ENCODE assay signal across 18 mouse cellular contexts in genomic region chr14:55677615-55678014, GRCm38 (mm10). TPM values are rescaled to one million over a fixed set of nuclear protein-coding genes. Genes with fewer than 3 reads are reported as not detected.
"Had no signal": no experiment of that assay in that cellular context is flagged by ENCODE, and none has a peak within 500 bp of the region (broad histone marks: within the 10 kb centered on the region; RNA-seq: fewer than 3 reads in every experiment).

No protein-coding gene starts in this region.

- H3K4me2 ChIP-seq: lung, embryonic 15.5 days; midbrain, embryonic 11.5 days; midbrain, embryonic 13.5 days; midbrain, embryonic 15.5 days; neural tube, embryonic 12.5 days had no signal

- H3K27ac ChIP-seq: liver, embryonic 14.5 days; lung, embryonic 15.5 days; macrophage; midbrain, embryonic 13.5 days; midbrain, embryonic 15.5 days; neural tube, embryonic 12.5 days had no signal

- H3K4me3 ChIP-seq: lung, embryonic 15.5 days; megakaryocyte, embryonic 14.5 days; midbrain, embryonic 13.5 days; midbrain, embryonic 15.5 days; neural tube, embryonic 12.5 days had no signal

- DNase-seq: lung, adult 2 months; lung, postnatal 14 days; lung, postnatal 36 days; right cerebral cortex, postnatal 14 days; spleen, adult 18-20 months; thymus, adult 18-20 months; thymus, postnatal 14 days; thymus, postnatal 36 days had no signal

- H3K9ac ChIP-seq: liver, embryonic 14.5 days; lung, embryonic 15.5 days; midbrain, embryonic 13.5 days; midbrain, embryonic 15.5 days; neural tube, embryonic 12.5 days had no signal

- H3K9me3 ChIP-seq: lung, embryonic 15.5 days; megakaryocyte, embryonic 14.5 days; midbrain, embryonic 13.5 days; midbrain, embryonic 15.5 days; neural tube, embryonic 12.5 days had no signal

- H3K27me3 ChIP-seq: lung, embryonic 15.5 days; megakaryocyte, embryonic 14.5 days; midbrain, embryonic 13.5 days; midbrain, embryonic 15.5 days; neural tube, embryonic 12.5 days had no signal

- ATAC-seq: lung, postnatal 0 days; midbrain, embryonic 13.5 days; midbrain, embryonic 15.5 days had no signal

RNA-seq across cellular contexts. Expression of gene Tssk4, which starts 27.6 kb away (rescaled TPM):
- total RNA-seq: monocyte, adult 5-6 weeks had no signal
- polyA plus RNA-seq: macrophage had no signal
